Mouse (Mus musculus) neural tube, embryonic 15.5 days (tissue): ENCODE measurements around the gene Ly6g6e. TPM values are rescaled to one million over a fixed set of nuclear protein-coding genes. Genes with fewer than 3 reads are reported as not detected.

Source experiments
- ATAC-seq: fragments of 200-750 bp; cut with Nextera tagmentation; 2 replicates; pipeline ENCODE4 v1.8.0; 2017; ENCODE audit warnings: mild to moderate bottlenecking, moderate TSS enrichment, moderate library complexity; ENCODE audit not compliant: low FRiP score
- H3K27ac ChIP-seq: fragments of 300-500 bp; sonication (generic); replicated peaks from 2 replicates; pipeline ENCODE4 v1.5.1; 2015; ENCODE audit warnings: mild to moderate bottlenecking, inconsistent platforms
- H3K27me3 ChIP-seq: fragments of 300-500 bp; sonication (generic); replicated peaks from 2 replicates; pipeline ENCODE4 v1.6.1; 2015; ENCODE audit warnings: inconsistent platforms
- H3K36me3 ChIP-seq: fragments of 300-500 bp; sonication (generic); 2 replicates; pipeline ENCODE4 v1.6.1; 2015; ENCODE audit warnings: inconsistent platforms
- H3K4me1 ChIP-seq: fragments of 300-500 bp; sonication (generic); 2 replicates; pipeline ENCODE4 v1.6.1; 2015; ENCODE audit warnings: inconsistent platforms
- H3K4me2 ChIP-seq: fragments of 300-500 bp; sonication (generic); 2 replicates; pipeline ENCODE4 v1.6.1; 2015; ENCODE audit warnings: inconsistent platforms, mild to moderate bottlenecking, moderate library complexity
- H3K4me3 ChIP-seq: fragments of 300-500 bp; sonication (generic); replicated peaks from 2 replicates; pipeline ENCODE4 v1.5.1; 2015; ENCODE audit warnings: mild to moderate bottlenecking, inconsistent platforms
- H3K9ac ChIP-seq: fragments of 300-500 bp; sonication (generic); replicated peaks from 2 replicates; pipeline ENCODE4 v1.6.1; 2015; ENCODE audit warnings: mild to moderate bottlenecking, inconsistent platforms
- H3K9me3 ChIP-seq: fragments of 300-500 bp; sonication (generic); replicated peaks from 2 replicates; pipeline ENCODE4 v1.6.1; 2016; ENCODE audit warnings: inconsistent platforms
- WGBS: fragments of 180-500 bp; shearing (Covaris S2); methylation state at CpG from one replicate; pipeline ENCODE4 v1.1.7; 2015; ENCODE audit warnings: mixed read lengths; 5-methylcytosine and 5-hydroxymethylcytosine counted together
- polyA plus RNA-seq: library from polyadenylated mRNA; unstranded; fragments of >200 nt; fragmentation: Nextera tagmentation; extraction: Ambion mirVana; gene quantifications from 2 replicates; pipeline ENCODE4 v1.2.1, GENCODE M21; 2015

Gene Ly6g6e
- polyA plus RNA-seq, 1 experiment from 2014 or later: 0.65 TPM

GRCm38 (mm10) chr17:35051156-35052086 is 25.3 kb upstream of the Ly6g6e start:
- no peak for ATAC-seq
- H3K27me3 ChIP-seq: no peaks in the 10 kb centered on the region

GRCm38 (mm10) chr17:35052271-35052798 is 24.4 kb upstream of the Ly6g6e start:
- peak overlapping the region; percentile 42 for H3K4me3 ChIP-seq
- H3K4me2 ChIP-seq: peak overlapping the region; percentile 60
- H3K9me3 ChIP-seq: no peaks in the 10 kb centered on the region
- 0 out of 2 replicates have a peak overlapping the region, but pooled peaks have one; percentile 51 for H3K9ac ChIP-seq
- H3K27ac ChIP-seq: peak overlapping the region; percentile 83
- H3K36me3 ChIP-seq: peaks cover 2% of the 10 kb centered on the region; the same call in 1 of the 2 replicates
- no peak for ATAC-seq
- WGBS: 81% methylated on average over 12 of the region's 12 CpGs
- no peaks in the 10 kb centered on the region for H3K27me3 ChIP-seq
- peaks cover 40% of the 10 kb centered on the region for H3K4me1 ChIP-seq

More at GRCm38 (mm10) chr17:35051156-35052086, 25.3 kb upstream of the Ly6g6e start:
- Histone ChIP-seq H3K4me2 (peak overlapping the region; percentile 60), H3K4me3 (peak overlapping the region; percentile 42), H3K9me3 (no peaks in the 10 kb centered on the region), H3K4me1 (peaks cover 46% of the 10 kb centered on the region), H3K9ac (peak overlapping the region; percentile 51), H3K27ac (peak overlapping the region; percentile 83), H3K36me3 (peaks cover 2% of the 10 kb centered on the region; the same call in 1 of the 2 replicates)
- 6% methylated on average over 21 of the region's 21 CpGs for WGBS

GRCm38 (mm10) chr17:35055691-35056495 is 20.8 kb upstream of the Ly6g6e start:
- no peaks in the 10 kb centered on the region for H3K27me3 ChIP-seq
- H3K36me3 ChIP-seq: peaks cover 6% of the 10 kb centered on the region
- H3K4me3 ChIP-seq: no peak overlapping the region
- no peak for ATAC-seq
- H3K9ac ChIP-seq: no peak overlapping the region; the same call in 1 of the 2 replicates
- H3K4me1 ChIP-seq: peaks cover 41% of the 10 kb centered on the region
- H3K9me3 ChIP-seq: no peaks in the 10 kb centered on the region
- H3K4me2 ChIP-seq: no peak overlapping the region
- 94% methylated on average over 7 of the region's 7 CpGs for WGBS
- no peak overlapping the region for H3K27ac ChIP-seq

GRCm38 (mm10) chr17:35057090-35057489 is 19.6 kb upstream of the Ly6g6e start:
- Histone ChIP-seq H3K36me3 (peaks cover 16% of the 10 kb centered on the region), H3K4me3 (no peak overlapping the region), H3K4me2 (no peak overlapping the region), H3K9ac (no peak overlapping the region), H3K9me3 (no peaks in the 10 kb centered on the region), H3K27me3 (no peaks in the 10 kb centered on the region), H3K27ac (no peak overlapping the region), H3K4me1 (peaks cover 36% of the 10 kb centered on the region)
- WGBS: 85% methylated on average over 3 of the region's 3 CpGs
- no peak for ATAC-seq

- H3K9me3 ChIP-seq: no peaks in the 10 kb centered on the region
- no peak for ATAC-seq
- H3K4me2 ChIP-seq: peak overlapping the region; percentile 84
- H3K9ac ChIP-seq: peak overlapping the region; percentile 76; the same call in 1 of the 2 replicates
- peaks cover 18% of the 10 kb centered on the region for H3K36me3 ChIP-seq
- H3K4me1 ChIP-seq: peaks cover 28% of the 10 kb centered on the region
- peak overlapping the region; percentile 79 for H3K4me3 ChIP-seq
- WGBS: 63% methylated on average over 9 of the region's 9 CpGs
- H3K27me3 ChIP-seq: peaks cover 2% of the 10 kb centered on the region; the same call in 1 of the 2 replicates
- H3K27ac ChIP-seq: peak overlapping the region; percentile 86
These were observed 18.4 kb upstream of the Ly6g6e start for GRCm38 (mm10) chr17:35058316-35058715.

GRCm38 (mm10) chr17:35058911-35059892 is 17.5 kb upstream of the Ly6g6e start, which contains the start of gene Ddah2:
Gene Ddah2 (plus strand): TSS chr17:35059035.
- WGBS: under 1% methylated on average over 56 of the region's 57 CpGs
- peak within 1 kb of the TSS; percentile 86 for H3K27ac ChIP-seq
- peak; percentile 93 for ATAC-seq
- H3K27me3 ChIP-seq: peaks cover 9% of the 10 kb centered on the region
- peak within 1 kb of the TSS; percentile 76 for H3K9ac ChIP-seq
- peaks cover 18% of the 10 kb centered on the region for H3K36me3 ChIP-seq
- peak within 1 kb of the TSS; percentile 79 for H3K4me3 ChIP-seq
- H3K4me1 ChIP-seq: peaks cover 29% of the 10 kb centered on the region
- H3K4me2 ChIP-seq: peak within 1 kb of the TSS; percentile 84
- H3K9me3 ChIP-seq: no peaks in the 10 kb centered on the region

GRCm38 (mm10) chr17:35060071-35060470 is 16.6 kb upstream of the Ly6g6e start:
- Histone ChIP-seq H3K4me2 (peak overlapping the region; percentile 84), H3K9ac (peak overlapping the region; percentile 76), H3K4me1 (peaks cover 37% of the 10 kb centered on the region), H3K9me3 (no peaks in the 10 kb centered on the region), H3K27me3 (peaks cover 17% of the 10 kb centered on the region), H3K4me3 (peak overlapping the region; percentile 79), H3K36me3 (peaks cover 16% of the 10 kb centered on the region), H3K27ac (peak overlapping the region; percentile 86)
- 0 out of 2 replicates have a peak, but pooled peaks have one; percentile 7 for ATAC-seq
- WGBS: 24% methylated on average over 14 of the region's 14 CpGs

GRCm38 (mm10) chr17:35060737-35061297 is 15.9 kb upstream of the Ly6g6e start:
- Histone ChIP-seq H3K27me3 (peaks cover 25% of the 10 kb centered on the region), H3K4me1 (peaks cover 44% of the 10 kb centered on the region), H3K27ac (no peak overlapping the region), H3K4me3 (peak overlapping the region; percentile 79), H3K4me2 (peak overlapping the region; percentile 84), H3K36me3 (peaks cover 16% of the 10 kb centered on the region), H3K9me3 (no peaks in the 10 kb centered on the region), H3K9ac (peak overlapping the region; percentile 76)
- no peak for ATAC-seq
- 52% methylated on average over 22 of the region's 22 CpGs for whole genome bisulfite sequencing

- Histone ChIP-seq H3K9ac (no peak overlapping the region), H3K27ac (no peak overlapping the region), H3K36me3 (peaks cover 16% of the 10 kb centered on the region), H3K4me3 (peak overlapping the region; percentile 79; the same call in 1 of the 2 replicates), H3K9me3 (no peaks in the 10 kb centered on the region), H3K27me3 (peaks cover 30% of the 10 kb centered on the region), H3K4me1 (peaks cover 44% of the 10 kb centered on the region), H3K4me2 (peak overlapping the region; percentile 15; the same call in 1 of the 2 replicates)
- no peak for ATAC-seq
- WGBS: 82% methylated on average over 8 of the region's 8 CpGs
These were observed 15.4 kb upstream of the Ly6g6e start for GRCm38 (mm10) chr17:35061299-35061698.

GRCm38 (mm10) chr17:35063466-35063865 is 13.2 kb upstream of the Ly6g6e start:
- no peaks in the 10 kb centered on the region for H3K9me3 ChIP-seq
- H3K4me3 ChIP-seq: no peak overlapping the region
- H3K36me3 ChIP-seq: peaks cover 16% of the 10 kb centered on the region
- peaks cover 45% of the 10 kb centered on the region for H3K27me3 ChIP-seq
- no peak overlapping the region for H3K27ac ChIP-seq
- no peak overlapping the region for H3K4me2 ChIP-seq
- 89% methylated on average over 3 of the region's 3 CpGs for WGBS
- no peak for ATAC-seq
- H3K4me1 ChIP-seq: peaks cover 38% of the 10 kb centered on the region
- H3K9ac ChIP-seq: no peak overlapping the region
